Mouse (Mus musculus) hematopoietic stem cell, adult 5-6 weeks (primary cell): ENCODE results near the gene Paqr5. TPM values are rescaled to one million over a fixed set of nuclear protein-coding genes. Genes with fewer than 3 reads are reported as not detected.
A peak's percentile ranks its signal among the peaks of the same experiment; 100 is the strongest.

Source experiments
- ATAC-seq, 2 experiments: fragments of 125-278 bp in 1 of 2; replicated peaks in 1 of 2; 2 replicates each; pipeline ENCODE4 v1.8.0; 2016 to 2017; ENCODE audit warnings: inconsistent platforms in 2 of 2, mild to moderate bottlenecking in 2 of 2, moderate number of reproducible peaks in 2 of 2, low read depth in 1 of 2, moderate TSS enrichment in 1 of 2; ENCODE audit not compliant: low FRiP score in 2 of 2, poor library complexity in 2 of 2, severe bottlenecking in 2 of 2, insufficient read depth in 1 of 2, low TSS enrichment in 1 of 2
- total RNA-seq: library from RNA; stranded (forward); fragments of 172-1452, 232-1000 nt; gene quantifications from 2 replicates; pipeline ENCODE4 v1.2.3, GENCODE M21; 2017

The Paqr5 gene
- total RNA-seq: 13.3 and 15.0 TPM in 2 replicates

GRCm38 (mm10) chr9:62026600-62026999 is at the start of gene Paqr5:
TSS of gene Paqr5 (minus strand) at chr9:62026856.
- ATAC-seq: peak; percentile 72 to 85

- no peak for ATAC-seq
These were observed 35.6 kb upstream of the Paqr5 start for GRCm38 (mm10) chr9:62062234-62062633.

- no peak for ATAC-seq
These were observed 33.8 kb upstream of the Paqr5 start for GRCm38 (mm10) chr9:62060431-62060830.

GRCm38 (mm10) chr9:62059941-62060340 is 33.3 kb upstream of the Paqr5 start:
- ATAC-seq: no peak

- ATAC-seq: peak; percentile 21 to 53; a peak in 2 of 4 replicates
These were observed 31.3 kb upstream of the Paqr5 start for GRCm38 (mm10) chr9:62057881-62058506.

GRCm38 (mm10) chr9:62056206-62056605 is 29.6 kb upstream of the Paqr5 start:
- ATAC-seq: no peak

GRCm38 (mm10) chr9:62050801-62051200 is 24.1 kb upstream of the Paqr5 start:
- ATAC-seq: peak in 1 of 2 experiments; percentile 62; a peak in 2 of 4 replicates

- no peak for ATAC-seq
These were observed 22.5 kb upstream of the Paqr5 start for GRCm38 (mm10) chr9:62049166-62049565.

- no peak for ATAC-seq
These were observed 15.5 kb upstream of the Paqr5 start for GRCm38 (mm10) chr9:62042167-62042566.

GRCm38 (mm10) chr9:62040008-62040608 is 13.5 kb upstream of the Paqr5 start:
- ATAC-seq: peak; percentile 90 to 93

GRCm38 (mm10) chr9:62035806-62036205 is 9.2 kb upstream of the Paqr5 start:
- no peak for ATAC-seq

- no peak for ATAC-seq
These were observed 5.5 kb upstream of the Paqr5 start for GRCm38 (mm10) chr9:62032206-62032605.

- ATAC-seq: no peak
These were observed 1.4 kb upstream of the Paqr5 start for GRCm38 (mm10) chr9:62028072-62028471.

GRCm38 (mm10) chr9:62025056-62025455 is 1.6 kb downstream of the Paqr5 start:
- ATAC-seq: no peak

- ATAC-seq: no peak
These were observed 2.8 kb downstream of the Paqr5 start for GRCm38 (mm10) chr9:62023879-62024278.

- ATAC-seq: no peak
These were observed 3.5 kb downstream of the Paqr5 start for GRCm38 (mm10) chr9:62022961-62023680.

- peak; percentile 8 to 32; a peak in 1 of 4 replicates for ATAC-seq
These were observed 5.0 kb downstream of the Paqr5 start for GRCm38 (mm10) chr9:62021583-62022120.

- ATAC-seq: peak; percentile 87 to 88
These were observed 6.4 kb downstream of the Paqr5 start for GRCm38 (mm10) chr9:62020259-62020658.
